Mouse (Mus musculus): ENCODE measurements around the gene Klc3.
A peak's percentile ranks its signal among the peaks of the same experiment; 100 is the strongest.

Klc3 gene

DNA sequence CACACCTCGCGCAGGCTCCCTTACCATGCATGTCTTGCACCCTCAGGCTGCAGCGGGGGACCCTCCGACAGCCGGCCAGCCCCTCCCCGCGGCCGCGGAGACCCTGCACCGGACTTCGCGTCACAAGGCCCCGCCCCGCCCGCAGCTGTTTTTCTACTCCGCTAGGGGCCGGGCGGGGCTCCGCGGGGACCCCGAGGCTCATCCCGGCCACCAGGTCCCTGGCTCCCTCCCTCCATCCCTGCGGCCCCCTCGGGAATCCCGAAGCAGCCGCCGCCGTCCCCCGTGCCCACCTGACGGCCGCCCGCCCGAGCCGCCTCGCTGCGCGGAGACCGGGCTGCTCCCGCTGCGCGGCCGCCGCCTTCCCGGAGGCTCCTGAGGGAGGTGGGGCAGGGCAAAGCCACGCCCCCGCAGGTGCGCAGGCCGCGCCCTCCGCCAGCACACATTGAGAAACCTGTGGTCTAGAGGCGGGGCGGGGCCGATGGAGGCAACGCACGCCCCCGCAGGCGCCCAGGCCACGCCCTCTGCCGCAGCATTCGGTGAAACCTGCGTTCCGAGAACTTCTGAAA, at the start of gene Klc3:
Gene Klc3 (minus strand): TSS at position 374 of the 566 bp plus-strand sequence.
- peak; percentile 77 to 88 for DNase-seq

DNA sequence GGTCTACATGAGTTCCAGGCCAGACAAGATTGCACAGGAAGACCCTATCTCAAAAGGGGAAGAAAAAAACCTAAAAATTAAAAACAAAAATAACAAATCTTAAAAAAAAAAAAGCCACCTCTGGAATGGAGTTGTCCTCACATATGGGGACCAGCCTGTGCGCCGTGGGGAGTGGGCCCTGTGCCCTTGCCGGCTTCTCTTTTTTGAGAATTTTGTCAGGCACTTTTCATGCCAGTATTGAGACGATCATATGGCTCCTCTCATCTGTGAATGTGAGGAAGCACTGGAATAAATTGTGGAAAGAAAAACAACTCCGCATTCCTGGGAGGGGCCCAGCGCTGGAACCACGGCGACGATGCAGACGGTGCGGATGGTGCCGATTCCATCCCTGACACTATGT, 45.3 kb upstream of the Klc3 start:
- DNase-seq, result no peak

DNA sequence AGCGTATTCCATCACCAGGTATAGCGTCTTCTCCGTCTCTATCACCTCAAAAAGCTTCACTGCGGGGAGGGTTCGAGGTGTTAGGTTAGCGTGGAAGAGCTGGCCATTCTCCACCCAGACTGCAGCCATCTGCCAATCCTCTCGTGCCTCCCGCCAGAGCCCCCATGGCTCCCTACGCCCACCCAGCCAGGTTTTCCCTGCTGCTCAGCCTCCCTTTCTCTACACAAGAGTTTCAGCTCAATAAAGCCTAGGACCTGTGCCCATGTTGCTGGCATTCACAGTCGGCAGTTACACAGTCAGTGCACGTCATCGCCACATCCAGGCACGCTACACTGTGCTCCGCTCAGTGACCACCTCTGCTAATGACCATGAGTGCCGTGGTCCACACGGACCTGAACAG, 43.8 kb upstream of the Klc3 start:
- DNase-seq, result no peak

DNA sequence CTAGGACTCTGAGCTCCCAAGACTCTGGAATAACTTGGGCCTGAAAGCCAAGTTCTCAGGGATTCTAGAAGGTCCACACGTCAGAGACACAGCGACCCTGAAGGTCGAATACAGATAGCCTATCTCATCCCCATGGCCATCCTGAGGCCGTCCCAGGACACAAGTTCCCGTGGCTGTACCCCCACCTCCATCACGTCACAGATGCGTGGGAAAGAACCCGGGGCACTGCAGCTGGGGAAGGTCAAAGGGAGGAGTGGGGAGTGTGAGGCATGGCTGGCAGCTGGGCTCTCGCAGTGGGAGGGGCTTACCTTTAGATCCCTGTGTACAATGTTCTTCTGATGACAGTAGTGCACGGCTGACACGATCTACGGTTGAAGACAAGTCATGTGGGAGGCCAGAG, 40.9 kb upstream of the Klc3 start:
- no peak for DNase-seq

DNA sequence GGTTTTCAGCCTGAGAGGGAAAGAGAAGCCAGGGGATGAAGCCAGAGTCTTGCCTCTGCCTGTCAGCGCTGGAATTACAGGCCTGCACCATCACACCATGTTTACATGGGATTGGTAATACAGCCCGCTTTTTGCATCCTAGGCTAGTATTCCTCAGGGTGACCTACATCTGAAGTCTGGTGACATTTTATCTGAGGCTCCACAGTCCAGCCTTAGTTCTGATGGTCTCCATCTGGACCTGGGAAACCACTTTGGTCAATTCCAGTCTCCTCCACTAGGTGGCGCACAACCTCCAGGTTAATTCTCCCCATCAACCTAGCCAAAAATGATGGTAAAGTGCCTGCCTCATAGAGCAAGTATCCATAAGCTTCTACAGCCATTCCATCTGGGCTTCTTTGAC, 39.4 kb upstream of the Klc3 start:
- DNase-seq, result peak; percentile 92 to 94

DNA sequence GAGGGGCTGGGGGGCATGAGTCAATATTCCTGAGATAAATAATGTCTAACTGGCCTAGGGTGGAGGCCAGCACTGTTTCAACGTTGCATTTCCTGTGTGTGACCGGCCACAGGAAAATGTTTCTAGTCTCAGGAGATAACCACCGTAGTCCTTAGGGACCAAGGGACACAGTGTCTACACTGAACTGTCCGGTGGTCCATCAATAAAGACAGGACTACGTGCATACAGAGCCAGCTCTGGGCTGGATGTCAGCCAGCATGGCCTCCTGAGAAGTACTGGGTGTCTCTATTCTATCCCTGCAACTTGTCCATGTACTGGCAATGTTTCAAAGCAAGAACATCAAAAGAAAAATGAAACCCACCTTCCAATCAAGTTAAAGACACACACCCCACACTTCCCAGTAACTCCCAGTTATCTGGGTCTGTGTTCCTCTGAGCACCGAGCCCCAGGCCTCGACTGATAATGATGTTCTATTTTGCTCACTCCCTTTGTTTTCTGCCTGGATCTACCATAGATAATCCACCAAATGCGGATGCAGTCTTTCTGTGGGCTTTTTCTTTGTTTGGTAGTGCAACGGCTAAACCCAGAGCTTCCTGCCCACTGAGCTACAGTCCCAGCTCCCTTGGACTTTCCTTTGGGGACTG, 37.7 kb upstream of the Klc3 start:
- DNase-seq, result no peak

DNA sequence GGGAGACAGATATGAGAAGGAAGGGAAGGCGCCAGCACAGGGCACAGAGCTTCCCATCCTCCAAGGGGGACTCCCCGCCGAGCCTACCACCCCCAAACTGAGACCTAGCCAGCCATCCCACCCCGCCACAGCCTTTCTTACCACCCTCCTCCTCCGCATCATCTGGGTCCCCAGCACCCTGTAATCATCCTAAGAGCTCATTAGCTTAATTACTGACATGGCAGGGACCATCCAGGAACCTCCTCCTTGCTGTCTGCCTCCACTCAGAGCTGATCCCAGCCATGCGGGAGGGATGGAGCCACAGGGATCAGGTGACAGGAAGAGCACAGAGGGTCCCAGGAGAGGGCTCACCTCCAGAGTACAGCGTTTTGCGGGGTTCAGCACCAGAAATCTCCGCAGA, 33.1 kb upstream of the Klc3 start:
- no peak for DNase-seq

DNA sequence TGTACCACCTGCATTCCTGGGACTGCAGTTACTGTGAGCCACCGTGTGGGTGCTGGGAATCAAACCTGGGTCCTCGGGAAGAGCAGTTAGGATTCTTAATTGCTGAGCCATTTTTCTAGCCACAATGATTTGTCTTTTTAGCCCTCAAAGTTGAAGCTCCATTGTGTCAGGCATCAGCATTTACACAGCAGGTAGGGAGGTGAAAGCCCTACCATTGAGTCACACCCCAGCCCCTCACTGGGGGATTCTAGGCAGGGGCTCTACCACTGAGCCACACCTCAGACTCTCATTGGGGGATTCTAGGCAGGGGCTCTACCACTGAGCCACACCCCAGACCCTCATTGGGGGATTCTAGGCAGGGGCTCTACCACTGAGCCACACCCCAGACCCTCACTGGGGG, 32.4 kb upstream of the Klc3 start:
- DNase-seq, result no peak

DNA sequence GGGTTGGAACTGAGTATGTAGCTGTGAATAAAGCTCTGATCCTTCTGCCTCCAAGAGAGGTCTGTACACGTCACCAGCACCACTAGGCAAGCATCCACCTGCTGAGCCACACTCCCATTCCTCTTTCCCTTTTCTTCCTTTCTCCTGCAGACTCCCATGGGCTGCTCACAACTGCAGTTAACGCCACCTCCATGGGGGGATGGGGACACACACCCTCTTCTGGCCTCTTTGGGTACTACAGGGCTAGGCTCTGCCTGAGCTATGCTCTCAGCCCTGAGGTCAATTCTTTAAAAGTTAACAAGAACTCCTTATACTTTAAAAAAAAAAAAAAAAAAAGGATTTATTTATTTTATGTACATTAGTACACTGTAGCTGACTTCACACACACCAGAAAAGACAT, 28.6 kb upstream of the Klc3 start:
- DNase-seq, result no peak

DNA sequence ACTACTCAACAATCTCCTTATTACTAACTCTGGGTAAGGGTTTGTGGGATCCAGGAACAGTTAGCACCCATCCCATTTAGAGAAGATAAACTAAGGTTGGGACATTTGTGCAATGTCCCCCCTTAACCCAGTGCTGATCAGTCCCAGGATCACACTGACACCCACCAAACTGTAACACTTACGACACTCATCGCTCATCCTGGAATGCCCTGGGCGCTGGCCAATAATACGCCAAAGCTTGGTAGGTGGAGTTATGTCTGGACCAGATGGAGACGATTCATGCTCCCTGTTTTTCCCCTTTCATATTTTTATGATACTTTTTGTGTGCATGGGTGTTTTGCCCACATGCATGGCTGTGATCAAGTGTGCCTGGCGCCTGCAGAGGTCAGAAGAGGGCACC, 26.5 kb upstream of the Klc3 start:
- DNase-seq, result no peak

DNA sequence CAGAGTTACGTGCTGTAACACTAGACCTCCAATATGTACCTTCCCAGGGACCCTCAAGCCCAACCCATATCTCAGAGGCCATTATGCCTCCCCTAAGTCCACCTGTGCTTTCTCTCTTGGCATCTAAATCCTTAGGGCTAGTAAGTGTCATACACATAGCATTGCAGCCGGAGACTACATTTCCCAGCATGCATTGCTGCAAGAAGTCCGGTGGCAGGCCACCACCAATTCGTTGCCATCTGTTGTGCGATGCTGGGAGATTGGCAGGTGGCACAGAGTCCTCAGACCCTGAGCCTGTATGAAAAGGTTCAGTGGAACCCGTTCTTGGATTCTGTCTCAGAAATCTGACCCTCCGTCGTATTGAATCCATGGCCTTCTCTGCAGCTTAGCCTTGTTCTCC, 25.8 kb upstream of the Klc3 start:
- no peak for DNase-seq

DNA sequence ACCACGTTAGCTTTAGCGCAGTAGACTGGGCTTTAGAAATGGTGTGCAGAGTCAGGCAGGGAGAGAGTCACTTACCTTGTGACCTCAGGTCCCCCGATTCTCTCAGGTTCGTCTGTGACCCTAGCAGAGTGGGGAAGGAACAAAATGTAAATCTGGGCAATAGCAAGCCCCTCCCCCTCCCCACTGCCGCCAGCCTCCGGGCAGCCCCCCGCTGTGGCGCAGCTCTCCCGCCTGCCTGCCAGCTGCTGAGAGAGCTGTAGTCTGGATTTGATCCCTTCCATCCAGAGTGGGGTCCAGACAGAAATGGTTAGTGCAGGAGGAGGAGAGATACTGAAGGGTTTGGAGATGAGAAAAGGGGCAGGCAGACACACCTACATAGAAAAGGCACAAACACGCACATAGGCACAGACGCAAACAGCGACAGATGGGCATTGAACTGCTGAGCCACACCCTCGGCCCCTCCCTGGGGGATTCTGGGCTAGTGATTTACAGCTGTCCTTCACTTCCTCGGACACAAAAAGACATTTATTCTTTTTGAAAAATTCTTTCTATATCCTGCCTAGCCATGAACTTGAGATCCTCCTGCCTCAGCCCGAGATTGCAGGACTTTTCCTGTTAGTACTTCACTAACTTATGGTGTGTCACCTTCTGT, 24.2 kb upstream of the Klc3 start:
- DNase-seq, result no peak

DNA sequence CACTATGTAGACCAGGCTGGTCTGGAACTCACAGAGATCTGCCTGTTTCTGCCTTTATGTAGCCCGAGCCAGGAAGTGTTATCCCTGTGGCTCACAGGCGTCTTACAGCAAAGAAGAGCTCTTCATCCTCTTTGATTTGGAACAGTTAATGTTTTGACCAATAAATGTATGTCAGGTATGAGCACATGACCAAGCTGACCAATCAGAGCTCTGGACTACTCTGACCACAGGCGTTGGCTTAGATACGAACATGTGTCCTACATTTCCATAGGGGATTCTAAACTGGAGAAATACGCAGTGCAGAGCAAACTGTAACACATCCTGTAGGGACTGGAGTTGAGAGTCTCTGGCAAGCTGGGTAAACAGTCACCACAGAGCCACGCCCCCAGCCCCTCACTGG, 23.0 kb upstream of the Klc3 start:
- DNase-seq, result no peak

DNA sequence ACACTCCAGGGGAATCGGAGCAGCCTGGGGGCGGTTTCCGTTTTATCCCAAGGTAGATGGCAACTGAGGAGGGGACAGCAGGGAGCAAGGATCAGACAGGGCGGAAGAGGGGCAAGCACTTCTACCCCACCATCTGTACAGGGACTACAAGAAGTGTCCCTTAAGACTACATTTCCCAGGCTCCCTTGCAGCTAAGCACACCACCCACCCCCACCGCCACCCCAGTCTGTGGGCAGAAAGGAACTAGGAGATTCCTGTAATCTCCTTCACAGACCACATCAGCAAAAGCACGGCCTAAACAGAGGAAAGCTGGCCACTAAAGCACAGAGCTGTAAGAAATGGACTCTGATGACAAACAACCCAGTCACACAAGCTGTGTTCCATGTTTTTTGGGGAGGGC, 22.4 kb upstream of the Klc3 start:
- no peak for DNase-seq

DNA sequence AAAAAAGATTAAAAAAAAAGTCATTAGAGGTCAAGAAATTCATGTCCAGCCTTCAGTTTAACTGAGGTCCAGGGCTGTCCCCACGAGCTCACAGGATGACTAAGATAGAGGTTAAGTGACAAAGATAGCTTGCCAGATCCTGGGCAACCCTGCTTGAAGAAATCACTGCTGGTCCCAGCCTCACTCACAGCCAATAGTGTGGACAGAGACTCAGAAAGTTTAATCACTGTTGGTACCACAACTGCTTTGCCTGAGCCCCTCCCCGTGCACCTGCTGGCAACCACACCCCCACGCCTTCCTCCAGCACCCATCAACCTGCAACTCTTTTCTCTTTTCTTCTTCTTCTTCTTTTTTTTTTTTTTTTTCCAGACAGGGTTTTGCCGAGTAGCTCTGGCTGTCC, 20.1 kb upstream of the Klc3 start:
- no peak for DNase-seq

DNA sequence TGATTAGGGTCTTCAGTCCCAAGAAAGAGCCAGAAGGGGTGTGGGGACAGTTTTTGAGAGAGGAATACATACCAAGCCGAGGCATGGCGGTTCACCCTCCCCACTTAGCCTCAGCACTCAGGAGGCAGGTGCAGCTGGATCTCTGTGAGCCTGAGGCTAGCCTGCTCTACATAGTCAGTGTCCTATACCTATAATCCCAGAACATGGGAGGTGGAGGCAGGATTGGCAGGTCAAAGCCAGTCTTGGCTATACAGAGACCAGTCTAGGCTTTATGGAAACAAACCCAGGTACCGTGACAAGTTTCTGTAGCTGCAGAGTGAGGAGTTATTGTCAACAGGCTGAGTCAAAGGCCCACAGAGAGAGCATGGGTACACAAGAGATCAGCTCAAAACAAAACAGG, 19.2 kb upstream of the Klc3 start:
- no peak for DNase-seq

DNA sequence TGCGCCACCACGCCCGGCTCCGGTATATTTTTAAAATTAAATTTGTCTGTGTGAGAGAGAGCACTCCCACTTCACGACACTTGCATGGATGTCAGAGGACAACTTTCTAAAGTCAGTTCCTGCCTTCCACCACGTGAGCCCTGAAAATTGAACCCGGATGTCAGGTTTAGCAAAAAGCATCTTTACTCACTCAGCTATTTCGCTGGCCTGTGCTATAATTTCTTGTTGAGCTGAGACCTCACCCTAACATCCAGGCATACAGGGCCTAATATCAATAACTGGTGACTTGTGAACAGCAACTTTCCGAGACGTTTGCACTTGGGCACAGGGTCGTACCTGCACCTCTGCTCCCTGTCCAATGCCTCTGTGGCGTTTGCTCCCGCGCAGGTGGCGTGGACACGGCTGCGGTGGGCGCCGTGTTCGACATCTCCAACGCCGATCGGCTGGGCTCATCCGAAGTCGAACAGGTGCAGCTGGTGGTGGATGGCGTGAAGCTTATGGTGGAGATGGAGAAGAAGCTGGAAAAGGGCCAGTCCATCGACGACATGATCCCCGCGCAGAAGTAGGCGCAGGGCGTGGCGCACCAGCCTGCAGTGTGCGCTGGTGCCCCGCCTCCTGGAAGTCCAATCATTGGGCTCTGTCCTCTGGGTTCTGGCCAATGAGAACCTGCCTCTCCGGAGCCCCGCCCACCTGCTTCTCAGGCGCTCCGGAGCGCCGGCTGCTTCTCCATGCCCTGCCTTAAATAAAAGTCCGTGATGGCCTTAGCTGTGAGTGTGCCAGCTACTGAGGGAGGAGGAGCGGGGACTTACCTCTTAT, 17.1 kb upstream of the Klc3 start:
- peak; percentile 92 to 95 for DNase-seq

DNA sequence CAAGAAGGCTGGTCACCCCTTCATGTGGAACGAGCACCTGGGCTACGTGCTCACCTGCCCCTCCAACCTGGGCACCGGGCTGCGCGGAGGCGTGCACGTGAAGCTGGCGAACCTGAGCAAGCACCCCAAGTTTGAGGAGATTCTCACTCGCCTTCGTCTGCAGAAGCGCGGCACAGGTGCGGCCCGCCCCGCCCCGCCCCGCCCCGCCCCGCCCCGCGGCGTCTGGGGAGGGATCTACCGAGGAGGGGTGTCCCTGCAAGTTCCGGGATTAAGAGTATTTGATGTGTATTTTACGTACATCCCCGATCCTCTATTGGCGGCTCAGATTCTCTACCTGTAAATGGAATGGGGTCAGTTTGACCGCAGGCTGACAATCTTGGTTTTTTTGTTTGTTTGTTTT, 16.2 kb upstream of the Klc3 start:
- DNase-seq, result no peak

DNA sequence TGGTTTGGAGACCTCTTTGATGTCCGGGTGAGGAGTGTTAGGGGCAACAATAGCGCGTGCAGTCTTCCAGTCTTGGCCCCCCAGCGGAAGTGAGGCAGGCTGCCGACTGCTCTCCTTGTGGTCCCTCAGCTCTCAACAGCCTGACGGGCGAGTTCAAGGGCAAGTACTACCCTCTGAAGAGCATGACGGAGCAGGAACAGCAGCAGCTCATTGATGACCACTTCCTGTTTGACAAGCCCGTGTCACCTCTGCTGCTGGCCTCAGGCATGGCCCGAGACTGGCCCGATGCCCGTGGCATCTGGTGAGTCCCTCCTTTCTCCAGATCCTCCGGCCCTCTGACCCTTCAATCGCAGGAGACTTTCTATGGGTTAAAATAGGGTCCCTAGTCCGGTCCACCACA, 12.7 kb upstream of the Klc3 start:
- DNase-seq, result no peak

DNA sequence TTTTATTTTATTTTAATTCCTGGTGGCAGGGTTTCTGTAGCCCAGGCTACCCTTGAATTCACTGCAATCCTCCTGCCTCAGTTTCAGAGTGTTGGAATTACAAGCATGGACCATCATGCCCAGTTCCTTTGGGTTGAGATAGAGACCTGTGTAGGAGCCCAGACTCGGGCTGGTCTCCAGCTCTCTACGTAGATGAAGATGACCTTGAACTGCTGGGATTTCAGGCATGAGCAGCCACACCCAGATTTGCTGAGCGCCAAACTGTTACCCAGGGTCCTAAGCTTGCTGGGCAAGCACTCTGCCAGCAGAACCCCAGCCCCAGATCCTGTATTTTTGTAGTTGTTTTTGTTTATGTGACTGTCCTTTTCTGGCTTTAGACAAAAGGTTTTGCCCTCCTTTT, 9.6 kb upstream of the Klc3 start:
- DNase-seq, result no peak

DNA sequence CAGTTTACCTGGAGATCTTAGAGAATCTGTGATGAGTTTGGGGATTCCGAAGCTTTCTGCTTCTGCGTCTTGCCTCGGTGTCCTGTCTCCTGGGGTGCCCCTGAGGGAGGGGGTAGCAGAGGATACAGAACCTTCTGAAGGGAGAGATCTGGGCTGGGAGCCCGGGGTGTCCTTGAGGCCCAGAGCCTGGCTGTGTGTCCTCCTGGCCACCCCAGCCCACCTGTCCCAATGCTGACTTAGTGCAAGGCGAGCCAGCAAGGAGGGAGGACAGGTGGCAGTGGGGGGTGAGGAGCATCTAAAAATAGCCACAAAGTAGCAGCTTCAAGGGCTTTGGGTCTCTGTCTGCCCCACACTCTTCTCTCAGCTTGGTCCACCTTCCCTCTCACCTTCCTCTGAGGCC, 7.9 kb upstream of the Klc3 start:
- DNase-seq, result no peak

DNA sequence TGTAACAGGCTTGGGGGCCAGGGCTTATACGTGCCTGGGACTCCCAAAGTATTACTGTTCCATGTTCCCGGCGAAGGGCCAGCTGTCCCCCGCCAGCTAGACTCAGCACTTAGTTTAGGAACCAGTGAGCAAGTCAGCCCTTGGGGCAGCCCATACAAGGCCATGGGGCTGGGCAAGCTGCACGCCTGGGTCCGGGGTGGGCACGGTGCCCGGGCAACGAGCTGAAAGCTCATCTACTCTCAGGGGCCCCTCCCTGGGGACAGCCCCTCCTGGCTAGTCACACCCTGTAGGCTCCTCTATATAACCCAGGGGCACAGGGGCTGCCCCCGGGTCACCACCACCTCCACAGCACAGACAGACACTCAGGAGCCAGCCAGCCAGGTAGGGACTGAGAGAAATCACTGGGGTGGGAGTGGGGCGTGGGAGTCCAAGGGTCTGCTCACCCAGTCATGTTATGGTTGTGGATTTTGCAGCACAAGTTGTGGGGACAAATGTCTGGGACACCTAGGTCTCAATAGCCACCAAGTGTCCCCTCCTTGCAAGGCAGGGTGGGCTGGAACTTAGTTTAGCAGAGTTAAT, 7.0 kb upstream of the Klc3 start:
- DNase-seq, result no peak

DNA sequence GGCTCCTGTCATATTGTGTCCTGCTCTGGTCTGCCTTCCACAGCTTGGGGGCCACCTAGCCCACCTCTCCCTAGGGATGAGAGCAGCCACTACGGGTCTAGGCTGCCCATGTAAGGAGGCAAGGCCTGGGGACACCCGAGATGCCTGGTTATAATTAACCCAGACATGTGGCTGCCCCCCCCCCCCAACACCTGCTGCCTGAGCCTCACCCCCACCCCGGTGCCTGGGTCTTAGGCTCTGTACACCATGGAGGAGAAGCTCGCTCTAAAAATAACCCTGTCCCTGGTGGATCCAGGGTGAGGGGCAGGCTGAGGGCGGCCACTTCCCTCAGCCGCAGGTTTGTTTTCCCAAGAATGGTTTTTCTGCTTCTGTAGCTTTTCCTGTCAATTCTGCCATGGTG, 5.8 kb upstream of the Klc3 start:
- DNase-seq, result no peak

DNA sequence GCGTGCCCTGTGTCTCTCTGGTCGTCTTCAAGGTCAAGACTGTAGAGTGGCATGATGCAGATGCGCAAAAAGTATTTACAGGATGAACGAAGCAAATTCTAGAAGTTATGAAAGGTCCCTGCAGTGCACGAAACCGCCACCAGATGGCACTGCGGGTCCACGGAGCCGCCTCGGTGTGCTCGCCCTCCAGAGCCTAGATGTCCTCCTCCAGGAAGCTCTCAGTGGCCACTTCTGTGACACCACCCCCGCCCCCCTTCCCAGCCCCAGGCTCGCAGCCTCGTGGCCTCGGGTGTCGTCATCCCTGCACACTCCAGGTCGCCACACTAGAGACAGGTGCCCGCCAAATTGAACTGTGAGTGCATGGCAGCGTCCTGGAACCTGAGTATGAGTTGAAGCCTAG, 1.5 kb upstream of the Klc3 start:
- DNase-seq, result peak; percentile 89 to 91

All from kidney, postnatal 4 days (tissue).